Mouse (Mus musculus): ENCODE results near the gene Scgb1a1. TPM values are rescaled to one million over a fixed set of nuclear protein-coding genes. Genes with fewer than 3 reads are reported as not detected.

The Scgb1a1 gene
- polyA plus RNA-seq, 1 experiment: not detected

- TF ChIP-seq GATA1 (IDR thresholded peaks at IDR 0.05; ENCODE audit: borderline replicate concordance, low read length): no peak
- TF ChIP-seq FLI1 (IDR thresholded peaks at IDR 0.05; ENCODE audit: low read length): no peak
- no peak overlapping the region for H3K4me3 ChIP-seq (replicated peaks)
- no peaks in the 10 kb centered on the region for H3K9me3 ChIP-seq
- H3K27me3 ChIP-seq (replicated peaks): peaks cover 21% of the 10 kb centered on the region
- H3K4me1 ChIP-seq: peaks cover 30% of the 10 kb centered on the region
- no peaks in the 10 kb centered on the region for H3K36me3 ChIP-seq (replicated peaks; ENCODE audit: low read length)
Measured at GRCm38 (mm10) chr19:9034480-9034879, 53.3 kb downstream of the Scgb1a1 start.

Other genes starting within 250 kb of the Scgb1a1 start
- not detected in 2 replicates for gene Gng3, start 248.8 kb downstream of the Scgb1a1 start, polyA plus RNA-seq (2012; ENCODE audit: insufficient read depth, low replicate concordance)
- gene Lrrn4cl, start 237.2 kb downstream of the Scgb1a1 start, polyA plus RNA-seq (2012; ENCODE audit: insufficient read depth, low replicate concordance): 0.23 TPM in 1 of 2 replicates, not detected in the other
- 125 and 325 TPM in 2 replicates for gene Ubxn1, start 216.5 kb downstream of the Scgb1a1 start, polyA plus RNA-seq (2012; ENCODE audit: insufficient read depth, low replicate concordance)
- gene Uqcc3, start 207.0 kb downstream of the Scgb1a1 start, polyA plus RNA-seq (2012; ENCODE audit: insufficient read depth, low replicate concordance): 6.2 and 84.6 TPM in 2 replicates
- gene Lbhd1, start 204.2 kb downstream of the Scgb1a1 start, polyA plus RNA-seq (2012; ENCODE audit: insufficient read depth, low replicate concordance): 1.5 TPM in 1 of 2 replicates, not detected in the other
- gene Gm49403, start 204.0 kb downstream of the Scgb1a1 start, polyA plus RNA-seq (2012; ENCODE audit: insufficient read depth, low replicate concordance): not detected in 2 replicates
- gene 1810009A15Rik, start 199.1 kb downstream of the Scgb1a1 start, polyA plus RNA-seq (2012; ENCODE audit: insufficient read depth, low replicate concordance): 10.2 and 72.7 TPM in 2 replicates
- 12.5 TPM in 1 of 2 replicates, not detected in the other for gene Gm49416, start 199.0 kb downstream of the Scgb1a1 start, polyA plus RNA-seq (2012; ENCODE audit: insufficient read depth, low replicate concordance)
- gene Ints5, start 195.0 kb downstream of the Scgb1a1 start, polyA plus RNA-seq (2012; ENCODE audit: insufficient read depth, low replicate concordance): 22.4 and 29.0 TPM in 2 replicates
- gene Ganab, start 189.9 kb downstream of the Scgb1a1 start, polyA plus RNA-seq (2012; ENCODE audit: insufficient read depth, low replicate concordance): 4.0 and 25.1 TPM in 2 replicates
- 135 and 141 TPM in 2 replicates for gene B3gat3, start 167.6 kb downstream of the Scgb1a1 start, polyA plus RNA-seq (2012; ENCODE audit: insufficient read depth, low replicate concordance)
- 4.2 and 8.2 TPM in 2 replicates for gene Rom1, start 158.6 kb downstream of the Scgb1a1 start, polyA plus RNA-seq (2012; ENCODE audit: insufficient read depth, low replicate concordance)
- 31.6 and 32.2 TPM in 2 replicates for gene Eml3, start 158.4 kb downstream of the Scgb1a1 start, polyA plus RNA-seq (2012; ENCODE audit: insufficient read depth, low replicate concordance)
- 5.1 and 27.3 TPM in 2 replicates for gene Mta2, start 146.1 kb downstream of the Scgb1a1 start, polyA plus RNA-seq (2012; ENCODE audit: insufficient read depth, low replicate concordance)
- gene Tut1, start 134.1 kb downstream of the Scgb1a1 start, polyA plus RNA-seq (2012; ENCODE audit: insufficient read depth, low replicate concordance): 25.5 and 37.3 TPM in 2 replicates
- 36.7 and 78.5 TPM in 2 replicates for gene Eef1g, start 120.9 kb downstream of the Scgb1a1 start, polyA plus RNA-seq (2012; ENCODE audit: insufficient read depth, low replicate concordance)
- 4.6 and 28.7 TPM in 2 replicates for gene Ahnak, start 98.7 kb downstream of the Scgb1a1 start, polyA plus RNA-seq (2012; ENCODE audit: insufficient read depth, low replicate concordance)
- gene Asrgl1, start 47.7 kb upstream of the Scgb1a1 start, polyA plus RNA-seq (2012; ENCODE audit: insufficient read depth, low replicate concordance): 1.7 and 53.4 TPM in 2 replicates